In genomic region chr16:45767853-45768640, GRCm38 (mm10) we compare ENCODE assay signal across 10 mouse cellular contexts. TPM values are rescaled to one million over a fixed set of nuclear protein-coding genes. Genes with fewer than 3 reads are reported as not detected.
DNase-seq lines count a peak whose midpoint lies in the region; ATAC-seq lines count a peak whose summit lies in the region.
"Had no signal": no experiment of that assay in that cellular context is flagged by ENCODE, and none has a peak within 500 bp of the region (broad histone marks: within the 10 kb centered on the region; RNA-seq: fewer than 3 reads in every experiment).

No protein-coding gene starts in this region.

- no peaks in the 10 kb centered on the region for H3K27me3 ChIP-seq in heart, embryonic 12.5 days (replicated peaks)
- no peaks in the 10 kb centered on the region for H3K27me3 ChIP-seq in limb, embryonic 12.5 days
- no peaks in the 10 kb centered on the region for H3K27me3 ChIP-seq in limb, embryonic 10.5 days (ENCODE audit: low read depth, poor library complexity, severe bottlenecking)
- H3K27me3 ChIP-seq in midbrain, embryonic 13.5 days = no peaks in the 10 kb centered on the region

- peaks cover 16% of the 10 kb centered on the region for H3K4me1 ChIP-seq in heart, embryonic 12.5 days (replicated peaks)
- 0 out of 2 replicates have a peak, but pooled peaks cover 4% of the 10 kb centered on the region for H3K4me1 ChIP-seq in limb, embryonic 12.5 days (replicated peaks)
- H3K4me1 ChIP-seq in limb, embryonic 10.5 days = peaks cover 4% of the 10 kb centered on the region
- peaks cover 10% of the 10 kb centered on the region for H3K4me1 ChIP-seq in midbrain, embryonic 13.5 days (replicated peaks)

- intact Hi-C loops in heart, postnatal 25 days (cut with DNase I) = no loop called here

- no peak overlapping the region for H3K4me2 ChIP-seq in heart, embryonic 12.5 days
- H3K4me2 ChIP-seq in limb, embryonic 12.5 days = no peak overlapping the region
- H3K4me2 ChIP-seq in midbrain, embryonic 13.5 days (replicated peaks) = no peak overlapping the region

- no peak overlapping the region for H3K9ac ChIP-seq in heart, embryonic 12.5 days
- H3K9ac ChIP-seq in limb, embryonic 12.5 days (replicated peaks) = no peak overlapping the region
- H3K9ac ChIP-seq in midbrain, embryonic 13.5 days (replicated peaks) = no peak overlapping the region
- H3K9ac ChIP-seq: liver, embryonic 14.5 days had no signal

- no peak overlapping the region for H3K27ac ChIP-seq in heart, embryonic 12.5 days (ENCODE audit: poor library complexity, severe bottlenecking)
- peak overlapping the region; percentile 25; the same call in 1 of the 2 replicates for H3K27ac ChIP-seq in limb, embryonic 12.5 days
- H3K27ac ChIP-seq in limb, embryonic 10.5 days = no peak overlapping the region
- H3K27ac ChIP-seq in midbrain, embryonic 13.5 days = no peak overlapping the region
- H3K27ac ChIP-seq: liver, embryonic 14.5 days had no signal

- peaks cover 59% of the 10 kb centered on the region for H3K36me3 ChIP-seq in heart, embryonic 12.5 days
- H3K36me3 ChIP-seq in limb, embryonic 12.5 days = peaks cover 74% of the 10 kb centered on the region
- peaks cover 63% of the 10 kb centered on the region for H3K36me3 ChIP-seq in limb, embryonic 10.5 days
- peaks cover 12% of the 10 kb centered on the region for H3K36me3 ChIP-seq in midbrain, embryonic 13.5 days

- 62% methylated on average over 10 of the region's 10 CpGs for WGBS in heart, embryonic 12.5 days
- WGBS in limb, embryonic 12.5 days = 80% methylated on average over 10 of the region's 10 CpGs
- WGBS in limb, embryonic 10.5 days = 88% methylated on average over 10 of the region's 10 CpGs
- 58% methylated on average over 10 of the region's 10 CpGs for WGBS in midbrain, embryonic 13.5 days

- H3K9me3 ChIP-seq in heart, embryonic 12.5 days (replicated peaks) = no peaks in the 10 kb centered on the region
- no peaks in the 10 kb centered on the region for H3K9me3 ChIP-seq in limb, embryonic 12.5 days
- no peaks in the 10 kb centered on the region for H3K9me3 ChIP-seq in limb, embryonic 10.5 days (replicated peaks)
- H3K9me3 ChIP-seq in midbrain, embryonic 13.5 days = no peaks in the 10 kb centered on the region

- no peak for DNase-seq in heart, postnatal 25 days (ENCODE audit: low spot score)
- DNase-seq in limb, embryonic 10.5 days (ENCODE audit: low spot score) = no peak
- DNase-seq in cerebellum, postnatal 10 days = peak; percentile 78 to 80
- no peak for DNase-seq in urinary bladder, postnatal 4 days (ENCODE audit: low spot score in 2 of 2)
- no peak for DNase-seq in left cerebral cortex, adult 11 months (ENCODE audit: low spot score)

- H3K4me3 ChIP-seq in heart, embryonic 12.5 days = no peak overlapping the region
- no peak overlapping the region for H3K4me3 ChIP-seq in limb, embryonic 12.5 days (replicated peaks)
- no peak overlapping the region for H3K4me3 ChIP-seq in limb, embryonic 10.5 days
- H3K4me3 ChIP-seq in midbrain, embryonic 13.5 days (replicated peaks) = no peak overlapping the region

- ATAC-seq in heart, embryonic 12.5 days (ENCODE audit: insufficient number of reproducible peaks, low FRiP score) = peak; percentile 36; the same call in 1 of the 2 replicates
- no peak for ATAC-seq in limb, embryonic 12.5 days (ENCODE audit: insufficient number of reproducible peaks, insufficient read depth, low FRiP score, low TSS enrichment, low read depth)
- ATAC-seq in midbrain, embryonic 13.5 days = peak; percentile 60; the same call in 1 of the 2 replicates

RNA-seq across cellular contexts. Expression of gene Abhd10, which starts 25.3 kb away (rescaled TPM):
- polyA plus RNA-seq in heart, embryonic 12.5 days (2016; fragmentation: Nextera tagmentation; extraction: Ambion mirVana) = 29.1 and 31.1 TPM in 2 replicates
- 10 to 100 TPM; 16.0 to 18.6 TPM for total RNA-seq in heart, postnatal 25 days (2021)
- polyA plus RNA-seq in limb, embryonic 12.5 days (2016; fragmentation: Nextera tagmentation; extraction: Ambion mirVana) = 37.3 and 41.5 TPM in 2 replicates
- polyA plus RNA-seq in limb, embryonic 10.5 days (2016; fragmentation: Nextera tagmentation; extraction: Ambion mirVana) = 38.8 and 43.0 TPM in 2 replicates
- polyA plus RNA-seq in midbrain, embryonic 13.5 days (2015; fragmentation: Nextera tagmentation; extraction: Ambion mirVana) = 52.6 and 58.8 TPM in 2 replicates

RNA-seq across cellular contexts. Expression of gene Tagln3, which starts 43.6 kb away (rescaled TPM):
- 10.0 and 10.2 TPM in 2 replicates for polyA plus RNA-seq in heart, embryonic 12.5 days (2016; fragmentation: Nextera tagmentation; extraction: Ambion mirVana)
- total RNA-seq in heart, postnatal 25 days (2021) = under 1 TPM; 0.60 to 0.61 TPM
- polyA plus RNA-seq in limb, embryonic 12.5 days (2016; fragmentation: Nextera tagmentation; extraction: Ambion mirVana) = 30.2 and 33.2 TPM in 2 replicates
- 23.5 and 28.5 TPM in 2 replicates for polyA plus RNA-seq in limb, embryonic 10.5 days (2016; fragmentation: Nextera tagmentation; extraction: Ambion mirVana)
- 569 and 571 TPM in 2 replicates for polyA plus RNA-seq in midbrain, embryonic 13.5 days (2015; fragmentation: Nextera tagmentation; extraction: Ambion mirVana)
- total RNA-seq: hematopoietic stem cell, adult 5-6 weeks had no signal

Comparison
In these comparisons a context has a peak if more than half of its experiments do, and no peak if none do; other contexts are left out.
1. DNase-seq: peak in cerebellum, postnatal 10 days (2 of 2); none in heart, postnatal 25 days (single experiment), limb, embryonic 10.5 days (single experiment), urinary bladder, postnatal 4 days (0 of 2) and left cerebral cortex, adult 11 months (single experiment).
2. RNA of gene Tagln3, which starts 43.6 kb away (polyA plus RNA-seq): 569 to 571 TPM in midbrain, embryonic 13.5 days; 30.2 to 33.2 TPM in limb, embryonic 12.5 days, 23.5 to 28.5 TPM in limb, embryonic 10.5 days and 10.0 to 10.2 TPM in heart, embryonic 12.5 days; every median in the first group is over 10 times any median in the second.